Comparison of ENCODE assay signal across 7 mouse cellular contexts in genomic region chr11:50421934-50422780, GRCm38 (mm10). TPM values are rescaled to one million over a fixed set of nuclear protein-coding genes. Genes with fewer than 3 reads are reported as not detected.
A peak's percentile ranks its signal among the peaks of the same experiment; 100 is the strongest.
DNase-seq lines count a peak whose midpoint lies in the region; ATAC-seq and TF ChIP-seq lines count a peak whose summit lies in the region.

No protein-coding gene starts in this region.

- H3K27ac ChIP-seq in forebrain, postnatal 0 days (ENCODE audit: low read depth, low read length): peak overlapping the region; percentile 62
- no peak overlapping the region for H3K27ac ChIP-seq in intestine, embryonic 16.5 days (ENCODE audit: low read length)
- peak overlapping the region; percentile 81 for H3K27ac ChIP-seq in midbrain, embryonic 10.5 days (replicated peaks)

- H3K27me3 ChIP-seq in forebrain, postnatal 0 days (ENCODE audit: insufficient read depth, low read length): no peaks in the 10 kb centered on the region
- no peaks in the 10 kb centered on the region for H3K27me3 ChIP-seq in intestine, embryonic 16.5 days (replicated peaks; ENCODE audit: control insufficient read depth, insufficient read depth, low read length)
- no peaks in the 10 kb centered on the region for H3K27me3 ChIP-seq in midbrain, embryonic 10.5 days (ENCODE audit: low read depth, poor library complexity, severe bottlenecking)

- peak overlapping the region; percentile 59 for H3K4me2 ChIP-seq in forebrain, postnatal 0 days (ENCODE audit: low read depth)
- peak overlapping the region; percentile 70 for H3K4me2 ChIP-seq in intestine, embryonic 16.5 days (ENCODE audit: low read depth, low read length)

- peak; percentile 99 for ATAC-seq in forebrain, postnatal 0 days
- peak; percentile 93 for ATAC-seq in intestine, embryonic 16.5 days

- 26% methylated on average over 22 of the region's 22 CpGs for WGBS in forebrain, postnatal 0 days
- WGBS in intestine, embryonic 16.5 days: 22% methylated on average over 22 of the region's 22 CpGs
- 25% methylated on average over 22 of the region's 22 CpGs for WGBS in midbrain, embryonic 10.5 days

- H3K36me3 ChIP-seq in forebrain, postnatal 0 days (ENCODE audit: insufficient read depth): peaks cover 20% of the 10 kb centered on the region
- peaks cover 2% of the 10 kb centered on the region for H3K36me3 ChIP-seq in intestine, embryonic 16.5 days (ENCODE audit: control insufficient read depth, insufficient read depth, low read length)
- H3K36me3 ChIP-seq in midbrain, embryonic 10.5 days: peaks cover 22% of the 10 kb centered on the region

- peak overlapping the region; percentile 35 for H3K4me3 ChIP-seq in forebrain, postnatal 0 days (ENCODE audit: low read depth, low read length)
- peak overlapping the region; percentile 40 for H3K4me3 ChIP-seq in intestine, embryonic 16.5 days (ENCODE audit: low read length)
- H3K4me3 ChIP-seq in midbrain, embryonic 10.5 days: peak overlapping the region; percentile 58

- peak overlapping the region; percentile 39 for H3K9ac ChIP-seq in forebrain, postnatal 0 days
- peak overlapping the region; percentile 49 for H3K9ac ChIP-seq in intestine, embryonic 16.5 days (ENCODE audit: low read depth, low read length)

- no peak for TF ChIP-seq CTCF in forebrain, postnatal 0 days (IDR thresholded peaks at IDR 0.05; ENCODE audit: low read depth)

- intact Hi-C loops in left cerebral cortex, postnatal 36 days (cut with DNase I): no loop called here

- H3K9me3 ChIP-seq in forebrain, postnatal 0 days (ENCODE audit: low read length): no peaks in the 10 kb centered on the region
- H3K9me3 ChIP-seq in intestine, embryonic 16.5 days (ENCODE audit: control insufficient read depth, low read length): no peaks in the 10 kb centered on the region
- no peaks in the 10 kb centered on the region for H3K9me3 ChIP-seq in midbrain, embryonic 10.5 days (replicated peaks)

- H3K4me1 ChIP-seq in forebrain, postnatal 0 days (ENCODE audit: insufficient read depth): peaks cover 4% of the 10 kb centered on the region; the same call in 1 of the 2 replicates
- 0 out of 2 replicates have a peak, but pooled peaks cover 4% of the 10 kb centered on the region for H3K4me1 ChIP-seq in intestine, embryonic 16.5 days (ENCODE audit: control insufficient read depth, insufficient read depth, low read length)
- H3K4me1 ChIP-seq in midbrain, embryonic 10.5 days: peaks cover 8% of the 10 kb centered on the region

- DNase-seq in T-cell, adult 2 months (ENCODE audit: low spot score): peak; percentile 53
- peak; percentile 52 for DNase-seq in cerebellum, adult 9-10 months
- DNase-seq in forebrain, postnatal 0 days: peak; percentile 94
- DNase-seq in left cerebral cortex, postnatal 36 days (ENCODE audit: low spot score in 2 of 2): peak; percentile 45 to 58
- DNase-seq in midbrain, embryonic 10.5 days (ENCODE audit: low spot score): peak; percentile 94
- DNase-seq in right cerebral cortex, postnatal 4 days: peak; percentile 70

RNA-seq across cellular contexts. Expression of gene Rufy1, which starts 8.8 kb away (rescaled TPM):
- total RNA-seq in forebrain, postnatal 0 days (2014; rRNA removed): 20.5 and 22.6 TPM in 2 replicates
- 18.3 and 25.0 TPM in 2 replicates for polyA plus RNA-seq in forebrain, postnatal 0 days (2015; fragmentation: Nextera tagmentation; extraction: Ambion mirVana)
- 19.5 and 20.2 TPM in 2 replicates for polyA plus RNA-seq in intestine, embryonic 16.5 days (2015; fragmentation: Nextera tagmentation; extraction: Ambion mirVana)
- 10 to 100 TPM; 27.8 to 28.7 TPM for total RNA-seq in left cerebral cortex, postnatal 36 days (2021)
- polyA plus RNA-seq in midbrain, embryonic 10.5 days (2016; fragmentation: Nextera tagmentation; extraction: Ambion mirVana): 21.1 and 22.3 TPM in 2 replicates

RNA-seq across cellular contexts. Expression of gene Hnrnph1, which starts 45.4 kb away (rescaled TPM):
- 325 and 407 TPM in 2 replicates for total RNA-seq in forebrain, postnatal 0 days (2014; rRNA removed)
- polyA plus RNA-seq in forebrain, postnatal 0 days (2015; fragmentation: Nextera tagmentation; extraction: Ambion mirVana): 297 and 302 TPM in 2 replicates
- polyA plus RNA-seq in intestine, embryonic 16.5 days (2015; fragmentation: Nextera tagmentation; extraction: Ambion mirVana): 243 and 262 TPM in 2 replicates
- total RNA-seq in left cerebral cortex, postnatal 36 days (2021): 100 to 1,000 TPM; 175 to 266 TPM
- polyA plus RNA-seq in midbrain, embryonic 10.5 days (2016; fragmentation: Nextera tagmentation; extraction: Ambion mirVana): 612 and 627 TPM in 2 replicates
